Mouse (Mus musculus) hematopoietic stem cell, adult 5-6 weeks (primary cell): ENCODE data around the gene Ncam1. TPM values are rescaled to one million over a fixed set of nuclear protein-coding genes. Genes with fewer than 3 reads are reported as not detected.

Source experiments
- ATAC-seq, 2 experiments: fragments of 125-278 bp in 1 of 2; replicated peaks in 1 of 2; 2 replicates each; pipeline ENCODE4 v1.8.0; 2016 to 2017; ENCODE audit warnings: inconsistent platforms in 2 of 2, mild to moderate bottlenecking in 2 of 2, moderate number of reproducible peaks in 2 of 2, low read depth in 1 of 2, moderate TSS enrichment in 1 of 2; ENCODE audit not compliant: low FRiP score in 2 of 2, poor library complexity in 2 of 2, severe bottlenecking in 2 of 2, insufficient read depth in 1 of 2, low TSS enrichment in 1 of 2
- total RNA-seq: library from RNA; stranded (forward); fragments of 172-1452, 232-1000 nt; gene quantifications from 2 replicates; pipeline ENCODE4 v1.2.3, GENCODE M21; 2017

Gene Ncam1
- total RNA-seq, 1 experiment from 2014 or later, result 2.2 TPM

GRCm38 (mm10) chr9:49542593-49542992 is 256.1 kb downstream of the Ncam1 start:
- no peak for ATAC-seq

DNA sequence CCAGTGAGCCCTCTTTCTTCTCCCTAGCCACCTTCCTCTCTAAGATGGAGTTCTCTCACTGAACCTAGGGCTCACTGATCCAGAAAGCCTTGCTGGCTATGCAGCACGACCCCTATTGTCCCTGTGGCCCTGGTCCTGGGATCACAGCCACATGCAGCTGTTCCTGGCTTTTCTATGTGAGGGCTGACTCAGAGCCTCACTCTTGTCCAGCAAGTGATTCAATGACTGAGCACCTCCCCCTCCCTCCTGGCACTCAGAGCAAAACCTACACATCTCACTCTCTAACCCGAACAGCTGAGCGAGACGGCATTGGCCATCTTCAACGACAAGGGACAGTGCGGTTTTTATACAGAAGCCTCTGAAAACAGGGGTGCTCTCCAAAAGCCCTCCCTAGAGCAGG is 260.9 kb downstream of the Ncam1 start:
- no peak for ATAC-seq

DNA sequence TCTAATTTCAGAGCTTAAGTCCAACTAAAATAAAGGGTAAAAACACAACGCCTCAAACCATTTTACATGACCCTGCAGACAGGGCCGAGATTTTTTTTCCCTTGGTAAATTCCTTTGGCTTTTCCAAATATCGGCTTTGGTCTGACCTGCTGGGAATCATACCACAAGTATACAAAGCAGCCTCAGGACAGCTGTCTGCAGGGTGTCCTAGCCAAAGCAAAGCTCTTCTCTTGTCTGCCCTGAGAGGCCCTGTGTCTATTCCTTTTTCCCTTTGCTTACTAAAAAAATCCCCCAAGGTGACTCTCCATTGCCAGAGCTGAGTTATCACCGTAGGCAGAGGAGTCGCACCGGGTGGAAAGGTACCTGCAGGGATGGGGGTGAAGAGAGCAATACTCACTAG is 262.1 kb downstream of the Ncam1 start:
- no peak for ATAC-seq

DNA sequence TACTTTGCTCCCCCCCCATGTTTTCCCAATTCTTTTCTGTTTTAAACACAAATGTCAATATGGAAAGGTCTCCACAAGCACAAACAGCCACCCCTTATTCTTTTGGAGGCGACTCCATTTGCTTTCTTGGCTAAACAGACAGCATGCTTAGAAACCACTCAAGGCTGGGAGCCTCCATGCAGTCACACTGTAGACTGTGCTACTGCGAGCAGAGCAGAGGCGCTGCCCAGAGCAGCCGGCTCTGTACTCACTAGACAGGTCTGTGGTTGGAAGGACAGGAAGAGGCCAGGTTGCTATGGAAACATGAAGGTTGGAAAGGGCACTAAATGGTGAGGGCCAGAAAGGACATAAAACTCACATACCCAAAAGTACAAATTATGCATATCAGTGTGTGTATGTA is 263.8 kb downstream of the Ncam1 start:
- no peak for ATAC-seq

GRCm38 (mm10) chr9:49533912-49534491 is 264.7 kb downstream of the Ncam1 start:
- ATAC-seq, result 0 out of 4 replicates have a peak, but pooled peaks of 1 of the 2 experiments have one; percentile 32

- ATAC-seq, result no peak
Measured at GRCm38 (mm10) chr9:49533455-49533854, 265.3 kb downstream of the Ncam1 start.

GRCm38 (mm10) chr9:49531833-49532232 is 266.9 kb downstream of the Ncam1 start:
- ATAC-seq, result no peak

DNA sequence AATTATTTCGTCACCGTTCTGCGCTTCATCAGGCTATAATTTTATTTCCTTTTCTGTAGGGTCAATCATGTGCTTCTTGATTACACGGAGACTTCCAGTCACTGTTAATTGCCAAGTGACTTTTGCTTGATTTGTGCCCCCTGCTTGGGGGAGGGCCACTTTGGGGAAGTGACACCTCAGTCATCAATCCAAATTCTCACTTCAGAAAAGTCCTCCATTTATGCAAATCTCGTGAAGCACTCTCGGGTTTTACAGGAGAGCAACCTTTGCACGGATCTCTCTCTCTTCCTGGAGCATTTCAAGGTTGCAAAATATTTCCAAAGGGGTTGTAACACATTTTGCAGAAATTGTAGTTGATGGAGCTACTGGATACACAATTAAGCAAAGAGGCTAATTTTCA is 267.5 kb downstream of the Ncam1 start:
- ATAC-seq, result no peak

DNA sequence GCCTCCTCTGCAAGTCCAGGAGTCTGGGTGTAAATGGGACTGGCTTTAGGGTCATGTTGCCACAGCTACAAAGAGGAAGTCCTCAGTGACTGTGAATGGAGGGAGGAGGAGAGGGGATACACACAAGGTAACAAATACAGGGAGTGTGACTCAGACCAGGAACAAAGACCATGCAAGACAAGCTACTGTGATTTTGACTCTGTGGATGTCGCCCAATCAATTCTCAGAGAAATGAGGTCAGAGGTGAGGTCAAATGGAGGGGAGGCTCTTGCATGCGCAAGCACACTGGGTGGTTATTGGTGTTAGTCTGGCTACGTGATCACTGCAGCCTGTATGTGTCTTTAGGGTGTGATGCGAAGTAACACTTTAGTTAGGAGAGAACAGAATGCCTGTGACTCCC is 268.0 kb downstream of the Ncam1 start:
- no peak for ATAC-seq

GRCm38 (mm10) chr9:49529366-49529959 is 269.3 kb downstream of the Ncam1 start:
- no peak for ATAC-seq

DNA sequence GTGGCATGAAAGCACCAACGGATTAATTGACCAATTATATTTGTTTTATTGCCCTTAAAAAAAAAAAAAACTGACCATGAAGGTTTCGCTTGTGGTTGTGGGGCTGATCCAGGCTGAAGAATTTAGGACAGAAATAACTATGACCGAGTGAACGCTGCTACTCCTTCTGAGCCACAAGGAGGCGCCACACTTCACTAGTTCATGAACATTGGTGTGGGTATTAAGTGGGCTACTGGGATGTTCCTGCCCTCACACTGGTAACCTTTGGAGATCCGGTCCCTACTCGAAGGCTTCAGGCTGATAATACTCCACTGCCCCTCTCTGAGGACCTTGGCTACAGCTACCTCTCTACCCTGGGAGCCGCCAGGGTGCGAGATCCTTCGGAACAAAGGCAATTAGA is 269.8 kb downstream of the Ncam1 start:
- ATAC-seq, result no peak

DNA sequence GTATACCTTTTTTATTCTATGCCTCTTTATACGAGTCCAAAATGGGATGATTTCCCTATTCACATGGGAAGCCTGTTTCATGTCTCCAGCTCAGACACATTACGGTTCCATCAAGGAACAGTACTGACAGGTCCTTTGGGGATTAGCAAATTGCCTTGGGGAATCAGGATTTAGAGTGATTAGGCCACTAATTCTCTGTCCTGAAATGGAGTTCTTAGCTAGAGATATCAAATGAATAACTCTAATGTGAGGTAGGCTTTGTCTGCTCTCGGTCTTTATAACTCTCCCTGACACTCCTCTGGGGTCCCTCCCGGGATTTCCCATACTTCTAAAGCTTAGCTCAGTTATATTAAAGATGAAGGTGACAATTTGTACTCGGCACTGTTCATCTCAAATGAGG is 270.7 kb downstream of the Ncam1 start:
- no peak for ATAC-seq

DNA sequence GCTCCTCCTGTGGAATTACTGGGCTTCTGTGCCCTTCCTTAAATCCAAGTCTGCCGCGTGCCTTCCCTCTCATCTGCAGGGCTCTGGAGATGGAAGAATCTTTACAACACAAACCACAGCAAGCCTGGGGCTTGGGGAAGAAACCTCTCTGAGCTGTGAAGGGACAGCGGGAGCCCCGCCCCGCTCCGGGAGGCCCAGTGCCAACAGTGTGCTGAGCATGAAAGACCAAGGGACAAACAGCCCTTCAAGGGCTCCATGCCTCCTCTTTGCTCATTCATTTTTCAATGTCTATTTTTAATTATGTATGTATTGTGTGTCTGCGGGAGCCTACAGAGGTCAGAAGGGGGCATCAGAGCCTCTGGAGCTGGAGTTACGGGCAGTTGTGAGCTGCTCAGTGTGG is 271.4 kb downstream of the Ncam1 start:
- ATAC-seq, result no peak

DNA sequence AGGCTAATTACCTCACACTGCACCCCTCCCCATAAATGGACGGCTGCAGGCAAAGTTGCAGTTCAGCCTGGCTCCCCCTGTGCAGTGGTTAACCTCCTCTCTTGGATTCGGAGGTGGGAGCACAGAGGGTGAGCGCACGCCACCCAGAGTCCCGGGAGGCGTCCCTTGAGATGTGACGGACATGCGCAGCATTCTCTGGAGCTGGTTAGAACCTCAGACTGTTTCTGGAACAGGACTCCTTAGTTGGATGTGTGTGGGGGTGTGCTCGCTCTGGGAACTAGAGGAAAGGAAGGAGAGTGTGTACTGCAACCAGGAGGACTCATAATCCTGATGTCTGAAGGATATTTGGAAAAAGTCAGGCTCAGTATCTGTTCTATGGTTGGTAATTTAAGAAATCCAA is 274.0 kb downstream of the Ncam1 start:
- ATAC-seq, result no peak

DNA sequence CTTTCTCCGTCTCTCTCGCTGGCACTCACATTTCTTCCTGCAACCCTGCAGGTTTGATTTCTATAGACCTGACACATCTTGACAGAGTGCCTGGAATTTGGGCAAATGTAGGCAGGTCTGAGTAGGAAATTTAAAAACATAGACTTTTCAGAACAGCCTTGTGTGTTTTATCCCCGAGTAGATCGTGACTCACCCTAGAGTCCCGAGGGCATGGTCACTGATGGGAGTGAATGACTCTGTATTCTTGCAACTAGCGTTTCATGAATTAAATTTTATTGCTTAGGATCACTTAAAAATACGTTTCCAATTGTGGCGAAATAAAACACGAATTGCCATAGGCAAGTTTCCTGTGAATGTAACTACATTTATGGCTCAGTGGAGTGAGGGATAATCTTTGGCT is 274.8 kb downstream of the Ncam1 start:
- no peak for ATAC-seq

GRCm38 (mm10) chr9:49514306-49514705 is 284.4 kb downstream of the Ncam1 start:
- ATAC-seq, result no peak

- ATAC-seq, result no peak
Measured at GRCm38 (mm10) chr9:49510666-49511065, 288.1 kb downstream of the Ncam1 start.

DNA sequence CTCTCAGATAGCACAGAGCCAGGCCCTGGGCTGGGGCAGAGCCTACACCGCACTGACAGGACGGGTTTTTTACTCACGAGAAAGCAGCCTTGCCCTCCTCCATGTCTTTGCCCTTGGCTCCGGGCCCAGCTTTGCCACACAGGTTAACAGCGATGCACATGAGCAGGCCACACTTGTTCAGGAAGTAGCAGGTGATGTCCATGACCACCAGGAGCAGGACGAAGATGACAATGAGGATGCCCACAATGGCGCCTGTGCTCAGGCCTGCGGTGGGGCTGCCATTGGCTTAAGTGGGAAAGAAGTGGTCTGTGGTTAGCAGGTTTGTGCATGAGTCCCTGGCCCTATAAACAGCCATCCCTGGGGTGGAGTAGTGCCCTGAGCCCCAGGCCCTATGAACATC is 289.1 kb downstream of the Ncam1 start:
- no peak for ATAC-seq

GRCm38 (mm10) chr9:49509094-49509493 is 289.6 kb downstream of the Ncam1 start:
- no peak for ATAC-seq
